Mouse (Mus musculus): ENCODE results near the gene Phf8.
"Not testable (repeated sequence)": the region's sequence is repeated elsewhere in the genome, so short reads cannot be mapped to it uniquely, and the experiment has no call there.

Phf8 gene

GRCm38 (mm10) chrX:151520458-151521322 is at the start of gene Phf8:
Gene Phf8, plus strand, starts transcription at chrX:151520672.
- peak; percentile 94 for ATAC-seq (ENCODE audit: insufficient number of reproducible peaks, low FRiP score, low TSS enrichment)

GRCm38 (mm10) chrX:151488128-151488527 is 32.3 kb upstream of the Phf8 start:
- no peak for ATAC-seq (ENCODE audit: insufficient number of reproducible peaks, low FRiP score, low TSS enrichment)

GRCm38 (mm10) chrX:151493269-151493668 is 27.2 kb upstream of the Phf8 start:
- ATAC-seq (ENCODE audit: insufficient number of reproducible peaks, low FRiP score, low TSS enrichment) = not testable (repeated sequence)

- no peak for ATAC-seq (ENCODE audit: insufficient number of reproducible peaks, low FRiP score, low TSS enrichment)
Measured at GRCm38 (mm10) chrX:151496596-151496995, 23.9 kb upstream of the Phf8 start.

GRCm38 (mm10) chrX:151508536-151508935 is 11.9 kb upstream of the Phf8 start:
- ATAC-seq (ENCODE audit: insufficient number of reproducible peaks, low FRiP score, low TSS enrichment) = no peak

- ATAC-seq (ENCODE audit: insufficient number of reproducible peaks, low FRiP score, low TSS enrichment) = no peak
Measured at GRCm38 (mm10) chrX:151509906-151510305, 10.6 kb upstream of the Phf8 start.

- no peak for ATAC-seq (ENCODE audit: insufficient number of reproducible peaks, low FRiP score, low TSS enrichment)
Measured at GRCm38 (mm10) chrX:151513066-151513465, 7.4 kb upstream of the Phf8 start.

- no peak for ATAC-seq (ENCODE audit: insufficient number of reproducible peaks, low FRiP score, low TSS enrichment)
Measured at GRCm38 (mm10) chrX:151513694-151514093, 6.8 kb upstream of the Phf8 start.

GRCm38 (mm10) chrX:151518181-151518580 is 2.3 kb upstream of the Phf8 start:
- ATAC-seq (ENCODE audit: insufficient number of reproducible peaks, low FRiP score, low TSS enrichment) = no peak

- ATAC-seq (ENCODE audit: insufficient number of reproducible peaks, low FRiP score, low TSS enrichment) = peak; percentile 71
Measured at GRCm38 (mm10) chrX:151520127-151520457, 380 bp upstream of the Phf8 start.

- ATAC-seq (ENCODE audit: insufficient number of reproducible peaks, low FRiP score, low TSS enrichment) = no peak
Measured at GRCm38 (mm10) chrX:151521786-151522522, 1.5 kb downstream of the Phf8 start.

- no peak for ATAC-seq (ENCODE audit: insufficient number of reproducible peaks, low FRiP score, low TSS enrichment)
Measured at GRCm38 (mm10) chrX:151553356-151553755, 32.9 kb downstream of the Phf8 start.

GRCm38 (mm10) chrX:151575166-151575565 is 54.7 kb downstream of the Phf8 start:
- no peak for ATAC-seq (ENCODE audit: insufficient number of reproducible peaks, low FRiP score, low TSS enrichment)

- ATAC-seq (ENCODE audit: insufficient number of reproducible peaks, low FRiP score, low TSS enrichment) = no peak
Measured at GRCm38 (mm10) chrX:151643386-151643785, 122.9 kb downstream of the Phf8 start.

GRCm38 (mm10) chrX:151653744-151654143 is 133.3 kb downstream of the Phf8 start:
- ATAC-seq (ENCODE audit: insufficient number of reproducible peaks, low FRiP score, low TSS enrichment) = no peak

GRCm38 (mm10) chrX:151674492-151675171 is 154.2 kb downstream of the Phf8 start:
- ATAC-seq (ENCODE audit: insufficient number of reproducible peaks, low FRiP score, low TSS enrichment) = no peak

Data from cerebellum, adult (tissue).